Comparison of ENCODE assay signal across 9 mouse cellular contexts in the genomic region with DNA sequence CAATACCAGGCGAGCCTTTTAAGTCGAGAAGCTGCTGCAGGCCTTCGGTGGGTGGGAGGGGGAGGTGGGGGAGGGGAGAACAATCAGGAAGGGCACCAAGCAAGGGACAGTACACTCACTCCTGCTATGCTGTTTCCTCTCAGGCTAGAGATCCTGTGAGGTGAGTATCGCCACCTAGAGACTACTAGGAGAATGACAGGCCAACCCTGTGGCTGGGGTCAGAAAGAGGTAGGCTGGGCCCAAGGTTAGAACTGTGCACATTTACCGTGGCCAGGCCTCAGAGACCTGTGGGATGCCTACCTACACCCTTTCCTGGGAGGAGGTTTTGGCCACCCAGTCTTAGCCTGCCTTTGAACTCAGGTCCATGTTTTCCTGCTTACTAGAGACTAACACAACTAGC.
DNase-seq lines count a peak whose midpoint lies in the region; ATAC-seq and TF ChIP-seq lines count a peak whose summit lies in the region.
"Had no signal": no experiment of that assay in that cellular context is flagged by ENCODE, and none has a peak within 500 bp of the region (broad histone marks: within the 10 kb centered on the region; RNA-seq: fewer than 3 reads in every experiment).

No protein-coding gene starts in this region.

- H3K4me3 ChIP-seq in midbrain, embryonic 10.5 days: no peak overlapping the region
- H3K4me3 ChIP-seq in midbrain, embryonic 16.5 days (ENCODE audit: low read depth, low read length): no peak overlapping the region
- H3K4me3 ChIP-seq in hindbrain, embryonic 14.5 days (replicated peaks; ENCODE audit: low read length): no peak overlapping the region
- H3K4me3 ChIP-seq in liver, embryonic 15.5 days (replicated peaks): no peak overlapping the region
- no peak overlapping the region for H3K4me3 ChIP-seq in stomach, postnatal 0 days (ENCODE audit: low read depth, low read length)
- H3K4me3 ChIP-seq: erythroblast, embryonic 14.5 days had no signal

- no peak overlapping the region for H3K4me2 ChIP-seq in midbrain, embryonic 16.5 days (ENCODE audit: low read length)
- no peak overlapping the region for H3K4me2 ChIP-seq in hindbrain, embryonic 14.5 days (replicated peaks)
- no peak overlapping the region for H3K4me2 ChIP-seq in liver, embryonic 15.5 days
- no peak overlapping the region for H3K4me2 ChIP-seq in stomach, postnatal 0 days (replicated peaks; ENCODE audit: low read depth)

- no peak for ATAC-seq in midbrain, embryonic 16.5 days
- ATAC-seq in hindbrain, embryonic 14.5 days (ENCODE audit: low FRiP score): 0 out of 2 replicates have a peak, but pooled peaks have one; percentile 18
- 0 out of 2 replicates have a peak, but pooled peaks have one; percentile 26 for ATAC-seq in liver, embryonic 15.5 days (ENCODE audit: insufficient read depth)
- peak; percentile 53; the same call in 1 of the 2 replicates for ATAC-seq in stomach, postnatal 0 days (ENCODE audit: low FRiP score, low TSS enrichment)

- 0 out of 2 replicates have a peak overlapping the region, but pooled peaks have one; percentile 13 for H3K27ac ChIP-seq in midbrain, embryonic 10.5 days (replicated peaks)
- no peak overlapping the region for H3K27ac ChIP-seq in midbrain, embryonic 16.5 days (ENCODE audit: low read length)
- no peak overlapping the region for H3K27ac ChIP-seq in hindbrain, embryonic 14.5 days
- H3K27ac ChIP-seq in liver, embryonic 15.5 days (replicated peaks): no peak overlapping the region
- H3K27ac ChIP-seq in stomach, postnatal 0 days (replicated peaks): no peak overlapping the region

- peak; percentile 52 for DNase-seq in midbrain, embryonic 10.5 days (ENCODE audit: low spot score)
- peak; percentile 66 to 75 for DNase-seq in cerebellum, postnatal 10 days
- DNase-seq in hindbrain, embryonic 14.5 days (ENCODE audit: low spot score): peak; percentile 33
- DNase-seq in stomach, postnatal 0 days (ENCODE audit: low spot score): peak; percentile 57
- DNase-seq in urinary bladder, postnatal 14 days (ENCODE audit: low spot score): no peak
- DNase-seq in spleen, adult 12 weeks (ENCODE audit: low spot score): no peak

- H3K9ac ChIP-seq in midbrain, embryonic 16.5 days (ENCODE audit: low read depth, low read length): no peak overlapping the region
- H3K9ac ChIP-seq in hindbrain, embryonic 14.5 days: no peak overlapping the region
- no peak overlapping the region for H3K9ac ChIP-seq in liver, embryonic 15.5 days
- no peak overlapping the region for H3K9ac ChIP-seq in stomach, postnatal 0 days (ENCODE audit: low read length)

- TF ChIP-seq EP300 in stomach, postnatal 0 days (optimal IDR thresholded peaks at IDR 0.05): no peak

- H3K9me3 ChIP-seq in midbrain, embryonic 10.5 days (replicated peaks): no peaks in the 10 kb centered on the region
- no peaks in the 10 kb centered on the region for H3K9me3 ChIP-seq in midbrain, embryonic 16.5 days (replicated peaks; ENCODE audit: control insufficient read depth, low read length, poor library complexity, severe bottlenecking)
- H3K9me3 ChIP-seq in hindbrain, embryonic 14.5 days (ENCODE audit: control insufficient read depth, low read length): no peaks in the 10 kb centered on the region
- H3K9me3 ChIP-seq in liver, embryonic 15.5 days (replicated peaks): no peaks in the 10 kb centered on the region
- H3K9me3 ChIP-seq in stomach, postnatal 0 days (ENCODE audit: control insufficient read depth, low read length): no peaks in the 10 kb centered on the region

- TF ChIP-seq CTCF in stomach, postnatal 0 days (IDR thresholded peaks at IDR 0.05; ENCODE audit: low read depth): peak; percentile 79

- peaks cover 20% of the 10 kb centered on the region for H3K27me3 ChIP-seq in midbrain, embryonic 10.5 days (ENCODE audit: low read depth, poor library complexity, severe bottlenecking)
- H3K27me3 ChIP-seq in midbrain, embryonic 16.5 days (ENCODE audit: control insufficient read depth, insufficient read depth, low read depth, low read length): no peaks in the 10 kb centered on the region
- peaks cover 5% of the 10 kb centered on the region; the same call in 1 of the 2 replicates for H3K27me3 ChIP-seq in hindbrain, embryonic 14.5 days (ENCODE audit: control insufficient read depth, insufficient read depth, low read length)
- H3K27me3 ChIP-seq in liver, embryonic 15.5 days: peaks cover 11% of the 10 kb centered on the region
- no peaks in the 10 kb centered on the region for H3K27me3 ChIP-seq in stomach, postnatal 0 days (ENCODE audit: control insufficient read depth, insufficient read depth, low read length)

- H3K36me3 ChIP-seq in midbrain, embryonic 10.5 days: no peaks in the 10 kb centered on the region
- H3K36me3 ChIP-seq in midbrain, embryonic 16.5 days (ENCODE audit: control insufficient read depth, insufficient read depth, low read length): no peaks in the 10 kb centered on the region
- H3K36me3 ChIP-seq in hindbrain, embryonic 14.5 days (replicated peaks; ENCODE audit: control insufficient read depth, insufficient read depth): no peaks in the 10 kb centered on the region
- H3K36me3 ChIP-seq in liver, embryonic 15.5 days (replicated peaks): no peaks in the 10 kb centered on the region
- H3K36me3 ChIP-seq in stomach, postnatal 0 days (ENCODE audit: control insufficient read depth, insufficient read depth, low read length): no peaks in the 10 kb centered on the region

- H3K4me1 ChIP-seq in midbrain, embryonic 10.5 days: peaks cover 15% of the 10 kb centered on the region
- H3K4me1 ChIP-seq in midbrain, embryonic 16.5 days (ENCODE audit: control insufficient read depth, insufficient read depth, low read length): no peaks in the 10 kb centered on the region
- no peaks in the 10 kb centered on the region for H3K4me1 ChIP-seq in hindbrain, embryonic 14.5 days (replicated peaks; ENCODE audit: control insufficient read depth, insufficient read depth, low read length)
- H3K4me1 ChIP-seq in liver, embryonic 15.5 days (replicated peaks): no peaks in the 10 kb centered on the region
- H3K4me1 ChIP-seq in stomach, postnatal 0 days (replicated peaks; ENCODE audit: control insufficient read depth, insufficient read depth): no peaks in the 10 kb centered on the region

- WGBS in midbrain, embryonic 10.5 days: 6% methylated on average over 5 of the region's 5 CpGs
- WGBS in midbrain, embryonic 16.5 days: 5% methylated on average over 5 of the region's 5 CpGs
- WGBS in hindbrain, embryonic 14.5 days: 10% methylated on average over 5 of the region's 5 CpGs
- WGBS in liver, embryonic 15.5 days (ENCODE audit: insufficient replicate concordance): 7% methylated on average over 5 of the region's 5 CpGs
- 14% methylated on average over 5 of the region's 5 CpGs for WGBS in stomach, postnatal 0 days

Comparison
In these comparisons a context has a peak if more than half of its experiments do, and no peak if none do; other contexts are left out.
1. DNase-seq: peak in midbrain, embryonic 10.5 days (single experiment), cerebellum, postnatal 10 days (2 of 2), hindbrain, embryonic 14.5 days (single experiment) and stomach, postnatal 0 days (single experiment); none in urinary bladder, postnatal 14 days (single experiment) and spleen, adult 12 weeks (single experiment).